Mouse (Mus musculus): ENCODE results near the gene Rpp25. TPM values are rescaled to one million over a fixed set of nuclear protein-coding genes. Genes with fewer than 3 reads are reported as not detected.

Gene Rpp25
- polyA plus RNA-seq, 1 experiment from 2014 or later, result 27.6 TPM

DNA sequence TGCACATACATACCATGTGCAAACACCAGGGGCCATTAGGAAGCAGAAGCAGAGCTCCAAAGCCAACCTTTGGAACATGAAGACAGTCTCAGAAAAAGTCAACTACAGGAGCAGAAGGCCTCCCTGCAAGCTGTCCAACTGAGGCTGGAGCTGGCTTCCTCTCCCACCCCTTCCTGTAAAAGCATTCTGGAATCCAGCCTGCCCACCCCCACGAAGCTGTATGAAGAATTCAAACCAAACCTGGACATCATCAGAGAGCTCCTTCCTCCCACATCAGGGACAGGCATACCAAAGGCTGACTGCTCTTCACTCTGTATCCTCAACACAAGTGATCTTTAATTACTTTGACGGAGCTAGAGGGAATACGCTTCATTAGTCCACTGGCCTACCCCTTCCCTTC, 40.1 kb downstream of the Rpp25 start:
- peaks cover 96% of the 10 kb centered on the region for H3K36me3 ChIP-seq
- ATAC-seq, result no peak
- 79% methylated on average over 3 of the region's 3 CpGs for WGBS

DNA sequence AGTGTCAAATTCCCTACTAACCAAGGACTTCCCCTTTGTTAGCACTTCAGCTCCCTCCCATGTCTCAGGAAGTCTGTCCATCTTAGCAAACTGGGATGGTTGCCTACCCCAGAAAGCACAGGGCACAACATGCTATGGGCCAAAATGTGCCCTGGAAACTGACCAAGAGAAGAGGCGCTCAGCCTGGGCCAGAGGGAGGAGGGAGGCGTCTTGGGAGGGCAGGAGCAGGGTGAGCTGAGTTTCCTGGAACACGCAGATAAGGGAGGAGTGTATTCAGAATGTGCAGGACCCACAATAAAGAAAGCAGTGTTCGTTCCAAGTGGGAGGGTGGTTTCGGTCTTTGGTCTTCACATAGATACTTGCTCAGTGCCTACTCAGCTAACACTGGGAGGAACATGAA, 43.5 kb downstream of the Rpp25 start:
- Histone ChIP-seq H3K9ac (replicated peaks) (no peak overlapping the region), H3K4me2 (replicated peaks) (no peak overlapping the region), H3K36me3 (peaks cover 85% of the 10 kb centered on the region), H3K27me3 (no peaks in the 10 kb centered on the region), H3K9me3 (no peaks in the 10 kb centered on the region), H3K27ac (no peak overlapping the region), H3K4me1 (replicated peaks) (peaks cover 18% of the 10 kb centered on the region), H3K4me3 (replicated peaks) (no peak overlapping the region)
- 93% methylated on average over 5 of the region's 5 CpGs for WGBS
- no peak for ATAC-seq

More for the DNA sequence above, 40.1 kb downstream of the Rpp25 start:
- Histone ChIP-seq H3K9me3 (no peaks in the 10 kb centered on the region), H3K27ac (no peak overlapping the region), H3K4me2 (replicated peaks) (no peak overlapping the region), H3K9ac (replicated peaks) (no peak overlapping the region), H3K4me3 (replicated peaks) (no peak overlapping the region), H3K4me1 (replicated peaks) (peaks cover 9% of the 10 kb centered on the region), H3K27me3 (no peaks in the 10 kb centered on the region)

DNA sequence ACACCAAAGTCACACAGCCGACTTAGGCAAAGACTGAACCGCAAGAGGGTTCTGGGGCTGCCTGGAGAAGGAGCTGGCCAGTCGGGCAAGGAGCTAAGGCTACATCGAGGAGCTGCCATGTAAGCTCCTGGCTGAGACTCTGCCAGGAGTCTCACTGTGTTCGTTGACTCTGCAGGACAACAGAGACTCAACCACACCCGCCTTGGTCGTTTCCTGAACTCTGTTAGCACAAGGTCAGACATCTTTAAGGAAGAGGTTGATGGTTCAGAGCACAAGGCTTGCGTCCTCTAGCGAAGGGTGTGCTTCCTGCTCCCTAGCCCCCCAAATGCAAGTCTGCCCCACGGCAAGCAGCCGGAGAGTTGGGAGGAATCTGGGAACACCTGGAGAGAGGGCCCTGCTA, 44.0 kb downstream of the Rpp25 start:
- no peak overlapping the region for H3K9ac ChIP-seq (replicated peaks)
- no peak overlapping the region for H3K27ac ChIP-seq
- ATAC-seq, result no peak
- no peaks in the 10 kb centered on the region for H3K27me3 ChIP-seq
- H3K36me3 ChIP-seq, result peaks cover 80% of the 10 kb centered on the region
- H3K4me1 ChIP-seq (replicated peaks), result peaks cover 20% of the 10 kb centered on the region
- H3K4me2 ChIP-seq (replicated peaks), result no peak overlapping the region
- no peaks in the 10 kb centered on the region for H3K9me3 ChIP-seq
- WGBS, result 92% methylated on average over 11 of the region's 11 CpGs
- no peak overlapping the region for H3K4me3 ChIP-seq (replicated peaks)

DNA sequence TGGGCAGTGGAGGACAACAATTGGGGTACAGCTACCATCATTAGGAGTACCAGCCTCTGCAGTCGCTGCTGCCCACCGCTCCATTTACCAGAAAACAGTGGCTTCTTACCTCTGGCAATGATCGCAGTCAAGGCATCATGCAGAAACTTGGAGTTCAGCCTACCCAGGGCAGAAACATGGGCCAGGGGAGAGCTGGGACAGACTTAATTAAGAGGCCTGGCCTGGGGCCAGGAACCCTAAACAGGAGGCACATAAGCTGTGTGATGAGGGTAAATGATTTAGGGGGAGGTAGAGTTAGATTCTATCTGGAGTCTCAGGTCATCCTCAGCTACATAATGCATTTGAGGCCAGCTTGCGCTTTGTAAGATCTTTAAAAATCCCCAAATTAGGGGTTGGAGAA, 45.4 kb downstream of the Rpp25 start:
- peak overlapping the region; percentile 5; the same call in 1 of the 2 replicates for H3K9ac ChIP-seq (replicated peaks)
- H3K4me3 ChIP-seq (replicated peaks), result no peak overlapping the region
- ATAC-seq, result no peak
- no peaks in the 10 kb centered on the region for H3K9me3 ChIP-seq
- H3K27me3 ChIP-seq, result no peaks in the 10 kb centered on the region
- H3K4me1 ChIP-seq (replicated peaks), result peaks cover 22% of the 10 kb centered on the region
- H3K27ac ChIP-seq, result no peak overlapping the region
- no peak overlapping the region for H3K4me2 ChIP-seq (replicated peaks)
- 95% methylated on average over 4 of the region's 4 CpGs for WGBS
- peaks cover 66% of the 10 kb centered on the region for H3K36me3 ChIP-seq

DNA sequence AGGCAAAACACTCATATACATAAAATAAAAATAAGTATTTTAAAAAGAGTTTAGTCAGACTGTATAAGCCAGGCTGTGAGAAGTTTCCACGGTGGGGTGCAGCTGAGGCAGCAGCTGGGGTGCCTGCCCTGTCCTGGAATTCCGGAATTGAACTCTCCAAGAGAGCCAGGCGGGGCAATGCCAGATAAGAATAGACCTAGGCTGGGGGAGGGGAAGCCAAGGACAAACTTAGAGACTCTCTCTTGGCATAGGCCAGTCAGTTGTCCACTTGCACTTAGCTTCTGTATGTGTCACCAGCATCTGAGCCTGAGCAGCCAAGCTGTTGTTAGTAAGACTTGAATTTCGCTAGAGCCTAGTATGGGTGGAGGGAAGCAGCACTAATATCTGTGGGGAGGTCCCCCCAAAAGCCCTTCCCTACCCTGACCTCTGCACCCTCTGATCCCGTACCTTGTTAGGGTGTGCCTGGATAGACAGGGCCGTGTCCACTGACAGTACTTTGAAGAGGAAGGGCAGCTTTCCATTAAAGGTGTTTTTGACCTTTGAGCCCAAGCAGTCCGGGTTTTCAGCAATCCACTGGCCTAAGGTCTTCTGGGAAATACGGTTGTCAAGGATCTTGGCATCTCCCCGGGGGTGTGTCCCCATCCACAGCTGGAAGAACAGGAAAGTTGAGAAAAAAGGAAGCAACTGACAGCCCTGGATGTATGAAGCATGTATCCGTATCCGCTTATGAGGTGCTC, 46.5 kb downstream of the Rpp25 start:
- H3K27me3 ChIP-seq, result no peaks in the 10 kb centered on the region
- H3K4me2 ChIP-seq (replicated peaks), result no peak overlapping the region
- peaks cover 55% of the 10 kb centered on the region for H3K36me3 ChIP-seq
- peaks cover 27% of the 10 kb centered on the region for H3K4me1 ChIP-seq (replicated peaks)
- no peaks in the 10 kb centered on the region for H3K9me3 ChIP-seq
- ATAC-seq, result no peak
- H3K27ac ChIP-seq, result no peak overlapping the region
- no peak overlapping the region for H3K4me3 ChIP-seq (replicated peaks)
- 91% methylated on average over 11 of the region's 11 CpGs for WGBS
- H3K9ac ChIP-seq (replicated peaks), result no peak overlapping the region

DNA sequence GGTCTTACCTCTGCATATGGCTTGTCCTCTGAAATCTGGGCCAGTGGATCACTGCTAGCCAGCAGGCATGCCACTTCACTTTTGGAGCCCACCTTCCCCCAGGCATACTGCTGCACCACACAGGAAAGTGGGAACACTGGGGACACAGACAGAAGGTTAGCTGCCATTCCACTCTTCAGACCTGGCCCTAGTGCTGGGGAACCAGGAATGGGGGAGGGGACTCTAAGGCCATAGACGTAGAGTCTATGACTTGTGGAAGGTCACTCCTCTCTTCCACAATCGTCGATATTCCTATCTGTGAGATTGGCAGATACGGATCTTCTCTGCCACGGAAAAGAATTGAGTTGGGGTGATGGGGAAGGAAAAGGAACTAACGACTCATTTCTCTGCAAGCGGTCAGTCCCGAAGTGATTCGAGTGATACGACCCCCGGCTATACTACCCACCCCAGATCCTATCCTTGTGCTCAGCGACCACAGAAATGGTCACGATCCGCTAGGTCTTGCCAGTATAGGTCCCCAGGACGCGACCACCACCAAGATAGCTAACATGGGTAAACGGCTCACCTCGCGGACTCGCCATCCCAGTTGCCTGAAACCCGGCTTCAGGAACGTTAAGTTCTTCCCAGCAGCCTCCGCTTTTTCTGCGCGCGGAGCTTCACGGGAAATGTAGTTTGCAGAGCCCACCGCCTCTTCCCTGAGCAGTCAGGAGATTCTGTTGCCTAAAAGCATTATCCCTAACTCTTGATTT, 48.5 kb downstream of the Rpp25 start, which contains the start of gene Mpi:
Mpi (minus strand) TSS at position 625 of the 749 bp plus-strand sequence.
- H3K27me3 ChIP-seq, result no peaks in the 10 kb centered on the region
- peak; percentile 79 for ATAC-seq

DNA sequence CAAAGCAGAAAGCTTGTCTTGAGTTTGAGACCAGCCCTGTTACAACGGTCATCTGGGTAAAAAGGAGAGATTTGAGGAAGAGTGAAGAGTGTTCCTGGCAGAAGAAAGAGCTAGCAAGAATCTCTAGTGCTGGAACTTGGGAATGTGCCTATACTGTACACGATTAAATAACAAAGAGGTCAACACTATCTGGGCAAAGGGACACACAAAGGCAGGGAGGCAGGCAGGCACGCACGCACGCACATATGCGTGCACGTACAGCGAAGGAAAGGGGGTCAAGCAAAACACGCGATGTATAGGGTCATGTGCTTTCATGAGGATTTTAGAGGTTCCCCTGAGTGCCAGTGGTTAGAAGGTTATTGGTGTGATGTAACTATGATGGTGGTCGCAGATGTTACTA, 49.3 kb downstream of the Rpp25 start:
- Histone ChIP-seq H3K4me2 (replicated peaks) (no peak overlapping the region), H3K4me1 (replicated peaks) (peaks cover 27% of the 10 kb centered on the region), H3K27ac (no peak overlapping the region), H3K36me3 (peaks cover 27% of the 10 kb centered on the region), H3K9me3 (no peaks in the 10 kb centered on the region), H3K27me3 (no peaks in the 10 kb centered on the region), H3K4me3 (replicated peaks) (no peak overlapping the region), H3K9ac (replicated peaks) (no peak overlapping the region)
- peak; percentile 52 for ATAC-seq
- WGBS, result 73% methylated on average over 11 of the region's 11 CpGs

More for the DNA sequence above, 48.5 kb downstream of the Rpp25 start, which contains the start of gene Mpi:
- peaks cover 35% of the 10 kb centered on the region for H3K36me3 ChIP-seq
- H3K27ac ChIP-seq, result no peak within 1 kb of the TSS
- WGBS, result 1% methylated on average over 28 of the region's 28 CpGs
- peak within 1 kb of the TSS; percentile 90 for H3K4me2 ChIP-seq (replicated peaks)
- H3K4me1 ChIP-seq (replicated peaks), result peaks cover 27% of the 10 kb centered on the region
- H3K9ac ChIP-seq (replicated peaks), result peak within 1 kb of the TSS; percentile 81
- no peaks in the 10 kb centered on the region for H3K9me3 ChIP-seq
- H3K4me3 ChIP-seq (replicated peaks), result peak within 1 kb of the TSS; percentile 65

DNA sequence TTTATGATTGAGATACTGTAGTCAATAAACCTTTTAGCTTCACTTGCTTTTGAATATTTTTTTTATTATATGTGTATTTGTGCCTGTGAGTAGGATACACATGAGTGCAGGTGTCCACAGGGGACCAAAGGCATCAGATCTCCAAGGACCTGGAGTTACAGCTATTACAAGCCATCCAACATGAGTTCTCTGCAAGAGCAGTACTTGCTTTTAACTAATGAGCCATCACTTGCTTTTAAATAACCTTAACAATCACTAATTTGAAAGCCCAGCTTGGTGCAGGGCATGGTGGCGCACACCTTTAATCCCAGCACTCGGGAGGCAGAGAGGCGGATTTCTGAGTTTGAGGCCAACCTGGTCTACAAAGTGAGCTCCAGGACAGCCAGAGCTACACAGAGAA, 50.9 kb downstream of the Rpp25 start:
- H3K9ac ChIP-seq (replicated peaks), result no peak overlapping the region
- H3K9me3 ChIP-seq, result no peaks in the 10 kb centered on the region
- H3K4me2 ChIP-seq (replicated peaks), result no peak overlapping the region
- H3K4me1 ChIP-seq (replicated peaks), result peaks cover 22% of the 10 kb centered on the region
- no peak overlapping the region for H3K27ac ChIP-seq
- no peak overlapping the region for H3K4me3 ChIP-seq (replicated peaks)
- 32% methylated on average over 3 of the region's 3 CpGs for WGBS
- H3K27me3 ChIP-seq, result no peaks in the 10 kb centered on the region
- peaks cover 11% of the 10 kb centered on the region for H3K36me3 ChIP-seq
- no peak for ATAC-seq

Other genes with a start within 250 kb of the Rpp25 start
- 4.4 and 5.6 TPM in 2 replicates for gene 1700017B05Rik, start 241.4 kb upstream of the Rpp25 start, polyA plus RNA-seq (2015; fragmentation: Nextera tagmentation; extraction: Ambion mirVana)
- 26.2 and 28.4 TPM in 2 replicates for gene Ppcdc, start 63.9 kb upstream of the Rpp25 start, polyA plus RNA-seq (2015; fragmentation: Nextera tagmentation; extraction: Ambion mirVana)
- 90.9 and 91.6 TPM in 2 replicates for gene Scamp5, start 36.0 kb upstream of the Rpp25 start, polyA plus RNA-seq (2015; fragmentation: Nextera tagmentation; extraction: Ambion mirVana)
- gene Cox5a, start 17.2 kb downstream of the Rpp25 start, polyA plus RNA-seq (2015; fragmentation: Nextera tagmentation; extraction: Ambion mirVana), result 809 and 819 TPM in 2 replicates
- 23.2 and 24.2 TPM in 2 replicates for gene Fam219b, start 33.5 kb downstream of the Rpp25 start, polyA plus RNA-seq (2015; fragmentation: Nextera tagmentation; extraction: Ambion mirVana)
- 72.2 and 79.2 TPM in 2 replicates for gene Mpi, start 48.7 kb downstream of the Rpp25 start, polyA plus RNA-seq (2015; fragmentation: Nextera tagmentation; extraction: Ambion mirVana)
- 54.2 and 57.5 TPM in 2 replicates for gene Scamp2, start 56.9 kb downstream of the Rpp25 start, polyA plus RNA-seq (2015; fragmentation: Nextera tagmentation; extraction: Ambion mirVana)
- 23.5 and 25.1 TPM in 2 replicates for gene Ulk3, start 85.4 kb downstream of the Rpp25 start, polyA plus RNA-seq (2015; fragmentation: Nextera tagmentation; extraction: Ambion mirVana)
- gene Cplx3, start 102.3 kb downstream of the Rpp25 start, polyA plus RNA-seq (2015; fragmentation: Nextera tagmentation; extraction: Ambion mirVana), result 2.2 and 3.3 TPM in 2 replicates
- gene Lman1l, start 116.7 kb downstream of the Rpp25 start, polyA plus RNA-seq (2015; fragmentation: Nextera tagmentation; extraction: Ambion mirVana), result not detected in 2 replicates
- gene Csk, start 149.6 kb downstream of the Rpp25 start, polyA plus RNA-seq (2015; fragmentation: Nextera tagmentation; extraction: Ambion mirVana), result 35.9 and 41.9 TPM in 2 replicates
- gene Cyp1a2, start 179.7 kb downstream of the Rpp25 start, polyA plus RNA-seq (2015; fragmentation: Nextera tagmentation; extraction: Ambion mirVana), result not detected in 2 replicates
- not detected in 2 replicates for gene Cyp1a1, start 183.9 kb downstream of the Rpp25 start, polyA plus RNA-seq (2015; fragmentation: Nextera tagmentation; extraction: Ambion mirVana)
- 38.1 and 40.1 TPM in 2 replicates for gene Edc3, start 204.5 kb downstream of the Rpp25 start, polyA plus RNA-seq (2015; fragmentation: Nextera tagmentation; extraction: Ambion mirVana)

Data from midbrain, embryonic 13.5 days (tissue).